In genomic region chr16:21604354-21604753, GRCm38 (mm10) we compare ENCODE assay signal across 11 mouse cellular contexts.
"Had no signal": no experiment of that assay in that cellular context is flagged by ENCODE, and none has a peak within 500 bp of the region (broad histone marks: within the 10 kb centered on the region; RNA-seq: fewer than 3 reads in every experiment).

No protein-coding gene starts in this region.

- ATAC-seq: intestine, embryonic 15.5 days had no signal

- H3K9ac ChIP-seq: hindbrain, embryonic 14.5 days; intestine, embryonic 15.5 days; limb, embryonic 15.5 days; liver, embryonic 13.5 days; neural tube, embryonic 13.5 days had no signal

- H3K4me3 ChIP-seq: intestine, embryonic 15.5 days; limb, embryonic 15.5 days; liver, embryonic 13.5 days; neural tube, embryonic 13.5 days had no signal

- H3K9me3 ChIP-seq: intestine, embryonic 15.5 days; limb, embryonic 15.5 days; liver, embryonic 13.5 days; neural tube, embryonic 13.5 days had no signal

- H3K36me3 ChIP-seq: intestine, embryonic 15.5 days; limb, embryonic 15.5 days; liver, embryonic 13.5 days; neural tube, embryonic 13.5 days had no signal

- H3K27me3 ChIP-seq: intestine, embryonic 15.5 days; limb, embryonic 15.5 days; liver, embryonic 13.5 days; neural tube, embryonic 13.5 days had no signal

- H3K4me2 ChIP-seq: hindbrain, embryonic 14.5 days; intestine, embryonic 15.5 days; limb, embryonic 15.5 days; liver, embryonic 13.5 days; neural tube, embryonic 13.5 days had no signal

- DNase-seq: liver, embryonic 13.5 days; lung, adult 18-20 months; midbrain, embryonic 14.5 days; retina, postnatal 1 day; right cerebral cortex, postnatal 4 days; spleen, adult 18-20 months; thymus, postnatal 36 days had no signal

- H3K27ac ChIP-seq: hindbrain, embryonic 14.5 days; intestine, embryonic 15.5 days; limb, embryonic 15.5 days; liver, embryonic 13.5 days; neural tube, embryonic 13.5 days had no signal
